Mouse (Mus musculus) cerebellum, adult 2 months (tissue): ENCODE results near the gene Whrn. TPM values are rescaled to one million over a fixed set of nuclear protein-coding genes. Genes with fewer than 3 reads are reported as not detected.

Source experiments
- DNase-seq, 2 experiments: peaks; one replicate each; pipeline ENCODE4 v3.0.0; 2021
- H3K27ac ChIP-seq: fragments of 200-500 bp; 2 replicates; pipeline ENCODE4 v1.5.1; 2012; ENCODE audit warnings: low read length, control low read depth, inconsistent platforms; ENCODE audit not compliant: insufficient read depth
- H3K27me3 ChIP-seq: fragments of 200-500 bp; 2 replicates; pipeline ENCODE4 v1.6.1; 2012; ENCODE audit warnings: inconsistent platforms, mild to moderate bottlenecking, low read length, moderate library complexity; ENCODE audit not compliant: control insufficient read depth, insufficient read depth
- H3K4me1 ChIP-seq: fragments of 200-500 bp; 2 replicates; pipeline ENCODE4 v1.6.1; 2011; ENCODE audit warnings: low read length; ENCODE audit not compliant: control insufficient read depth, insufficient read depth
- H3K4me3 ChIP-seq: fragments of 200-500 bp; replicated peaks from 2 replicates; pipeline ENCODE3; 2011; ENCODE audit warnings: mild to moderate bottlenecking, low read depth, low read length, control low read depth; ENCODE audit not compliant: insufficient read depth
- CTCF ChIP-seq: fragments of 200-500 bp; IDR thresholded peaks from 2 replicates; pipeline ENCODE4 v1.5.1; 2011; ENCODE audit warnings: low read depth, mild to moderate bottlenecking, control low read depth, low read length, moderate library complexity, borderline replicate concordance; ENCODE audit not compliant: insufficient read depth
- POLR2A ChIP-seq: fragments of 200-500 bp; IDR thresholded peaks from 2 replicates; pipeline ENCODE4 v1.6.1; 2011; ENCODE audit warnings: low read length, control low read depth, borderline replicate concordance; ENCODE audit not compliant: insufficient read depth
- WGBS: fragments of 180-500 bp; shearing (Covaris S2); methylation state at CpG from one replicate; pipeline ENCODE4 v1.1.7; 2018; 5-methylcytosine and 5-hydroxymethylcytosine counted together
- polyA plus RNA-seq: library from polyadenylated mRNA; depleted of rRNA; stranded (reverse); fragments of >200 nt; gene quantifications from 2 replicates; pipeline ENCODE4 v1.2.3, GENCODE M21; 2012

Gene Whrn
- polyA plus RNA-seq, 1 experiment = 91.9 TPM

DNA sequence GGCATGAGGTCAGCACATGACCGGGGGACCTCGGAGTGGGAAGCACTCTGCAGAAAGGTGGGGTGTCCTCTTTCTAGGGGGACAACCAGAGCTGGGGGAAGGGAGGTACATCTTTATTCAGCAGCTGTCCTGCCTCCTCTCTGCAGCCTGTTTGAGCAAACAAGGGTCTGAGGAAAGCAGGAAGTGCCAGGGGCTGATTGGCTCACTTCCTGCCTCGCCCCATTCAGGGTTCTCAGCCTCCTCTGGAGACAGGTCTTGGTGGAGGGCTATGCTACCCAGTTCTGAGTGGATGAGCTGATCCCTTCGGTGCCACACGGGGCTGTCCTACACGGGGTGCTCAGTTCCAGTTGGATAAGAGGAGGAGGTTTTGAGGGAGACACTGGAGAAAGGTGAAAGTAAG lies 104.5 kb downstream of the Whrn start:
- DNase-seq = no peak
- TF ChIP-seq CTCF = no peak
- no peak for TF ChIP-seq POLR2A
- no peak overlapping the region for H3K27ac ChIP-seq
- no peaks in the 10 kb centered on the region for H3K27me3 ChIP-seq
- WGBS = 83% methylated on average over 6 of the region's 6 CpGs
- H3K4me1 ChIP-seq = no peaks in the 10 kb centered on the region; the same call in 1 of the 2 replicates
- H3K4me3 ChIP-seq = no peak overlapping the region

GRCm38 (mm10) chr4:63389887-63390528 lies 105.8 kb downstream of the Whrn start:
- no peak overlapping the region for H3K27ac ChIP-seq
- WGBS = 63% methylated on average over 11 of the region's 11 CpGs

GRCm38 (mm10) chr4:63389121-63389886 lies 106.5 kb downstream of the Whrn start:
- no peak for TF ChIP-seq CTCF
- no peak for TF ChIP-seq POLR2A
- Histone ChIP-seq H3K4me3 (no peak overlapping the region), H3K4me1 (no peaks in the 10 kb centered on the region; the same call in 1 of the 2 replicates), H3K27ac (no peak overlapping the region), H3K27me3 (no peaks in the 10 kb centered on the region)
- DNase-seq = no peak
- 39% methylated on average over 8 of the region's 8 CpGs for WGBS

More at GRCm38 (mm10) chr4:63389887-63390528, 105.8 kb downstream of the Whrn start:
- Histone ChIP-seq H3K4me1 (no peaks in the 10 kb centered on the region; the same call in 1 of the 2 replicates), H3K4me3 (no peak overlapping the region), H3K27me3 (no peaks in the 10 kb centered on the region)
- DNase-seq = no peak
- TF ChIP-seq CTCF (no peak), POLR2A (no peak)

GRCm38 (mm10) chr4:63388029-63388428 lies 107.8 kb downstream of the Whrn start:
- Histone ChIP-seq H3K4me1 (no peaks in the 10 kb centered on the region; the same call in 1 of the 2 replicates), H3K4me3 (no peak overlapping the region), H3K27ac (no peak overlapping the region), H3K27me3 (no peaks in the 10 kb centered on the region)
- DNase-seq = no peak
- TF ChIP-seq CTCF = no peak
- no peak for TF ChIP-seq POLR2A
- WGBS = 45% methylated on average over 6 of the region's 6 CpGs

- TF ChIP-seq CTCF = no peak
- no peak for TF ChIP-seq POLR2A
- Histone ChIP-seq H3K4me3 (no peak overlapping the region), H3K27ac (no peak overlapping the region), H3K27me3 (no peaks in the 10 kb centered on the region), H3K4me1 (no peaks in the 10 kb centered on the region; the same call in 1 of the 2 replicates)
- DNase-seq = no peak
- 85% methylated on average over 11 of the region's 11 CpGs for WGBS
Observed at GRCm38 (mm10) chr4:63385784-63386183, 110.0 kb downstream of the Whrn start.

GRCm38 (mm10) chr4:63385253-63385652 lies 110.5 kb downstream of the Whrn start:
- Histone ChIP-seq H3K4me3 (no peak overlapping the region), H3K4me1 (no peaks in the 10 kb centered on the region; the same call in 1 of the 2 replicates), H3K27ac (no peak overlapping the region), H3K27me3 (no peaks in the 10 kb centered on the region)
- DNase-seq = no peak
- 88% methylated on average over 3 of the region's 3 CpGs for WGBS
- no peak for TF ChIP-seq CTCF
- no peak for TF ChIP-seq POLR2A

DNA sequence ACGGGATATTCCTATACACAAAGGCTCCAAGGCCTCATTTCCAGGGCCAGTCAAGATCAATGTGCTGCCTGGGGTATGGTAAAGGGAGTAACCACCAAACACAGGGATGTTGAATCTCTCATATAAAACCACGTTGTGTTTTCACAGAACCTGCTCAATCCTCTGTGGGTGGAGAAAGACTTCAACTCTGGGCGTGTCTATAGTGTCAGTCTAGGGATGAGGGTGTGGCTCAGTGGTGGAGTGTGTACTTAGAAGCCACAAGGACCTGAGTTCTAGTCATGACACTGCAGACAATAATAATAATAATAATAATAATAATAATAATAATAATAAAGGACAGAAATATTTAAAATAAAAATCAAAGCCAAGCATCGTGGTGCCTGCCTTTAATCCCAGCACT lies 111.5 kb downstream of the Whrn start:
- WGBS = 94% methylated on average over 4 of the region's 4 CpGs
- H3K4me3 ChIP-seq = no peak overlapping the region
- H3K27ac ChIP-seq = no peak overlapping the region
- H3K27me3 ChIP-seq = no peaks in the 10 kb centered on the region
- no peaks in the 10 kb centered on the region; the same call in 1 of the 2 replicates for H3K4me1 ChIP-seq
- TF ChIP-seq CTCF (no peak), POLR2A (no peak)
- DNase-seq = no peak
